Mouse (Mus musculus): ENCODE data around the gene Yap1. TPM values are rescaled to one million over a fixed set of nuclear protein-coding genes. Genes with fewer than 3 reads are reported as not detected.

The Yap1 gene
- total and polyA plus RNA-seq, 2 experiments from 2014 or later: 4.1 to 15.8 TPM

DNA sequence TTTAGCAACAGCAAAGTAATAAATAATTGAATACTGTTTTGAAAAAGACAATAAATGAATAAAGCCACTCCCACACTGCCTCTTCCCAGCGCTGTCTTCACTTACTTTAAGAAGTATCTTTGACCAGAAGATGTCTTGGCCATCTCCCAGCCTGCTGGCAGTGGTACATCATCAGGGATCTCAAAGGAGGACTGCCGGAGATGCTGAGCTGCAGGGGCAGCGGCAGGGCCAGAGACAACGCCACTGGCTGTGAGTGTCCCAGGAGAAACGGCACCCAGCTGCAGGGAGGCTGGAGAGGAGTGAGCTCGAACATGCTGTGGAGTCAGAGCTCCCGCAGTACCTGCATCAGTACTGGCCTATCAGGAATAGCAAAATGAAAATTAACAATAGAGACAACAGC, 3.0 kb downstream of the Yap1 start:
- no peak overlapping the region for H3K9ac ChIP-seq (replicated peaks; ENCODE audit: low read length, poor library complexity, severe bottlenecking)
- 0 out of 2 replicates have a peak, but pooled peaks cover 2% of the 10 kb centered on the region for H3K4me1 ChIP-seq (ENCODE audit: insufficient read depth, low read length)
- ATAC-seq (ENCODE audit: low FRiP score) (no peak), DNase-seq (ENCODE audit: low spot score) (no peak)
- no peaks in the 10 kb centered on the region; the same call in 1 of the 2 replicates for H3K27me3 ChIP-seq (ENCODE audit: insufficient read depth, low read length)
- H3K27ac ChIP-seq (ENCODE audit: low read depth, low read length): no peak overlapping the region
- H3K36me3 ChIP-seq (ENCODE audit: insufficient read depth, low read length): no peaks in the 10 kb centered on the region
- WGBS: 49% methylated on average over 7 of the region's 7 CpGs
- H3K4me3 ChIP-seq (ENCODE audit: low read depth, low read length): no peak overlapping the region
- no peak overlapping the region for H3K4me2 ChIP-seq (ENCODE audit: low read depth, low read length, poor library complexity, severe bottlenecking)
- no peaks in the 10 kb centered on the region for H3K9me3 ChIP-seq (ENCODE audit: low read length)
- TF ChIP-seq CTCF (IDR thresholded peaks at IDR 0.05): no peak

DNA sequence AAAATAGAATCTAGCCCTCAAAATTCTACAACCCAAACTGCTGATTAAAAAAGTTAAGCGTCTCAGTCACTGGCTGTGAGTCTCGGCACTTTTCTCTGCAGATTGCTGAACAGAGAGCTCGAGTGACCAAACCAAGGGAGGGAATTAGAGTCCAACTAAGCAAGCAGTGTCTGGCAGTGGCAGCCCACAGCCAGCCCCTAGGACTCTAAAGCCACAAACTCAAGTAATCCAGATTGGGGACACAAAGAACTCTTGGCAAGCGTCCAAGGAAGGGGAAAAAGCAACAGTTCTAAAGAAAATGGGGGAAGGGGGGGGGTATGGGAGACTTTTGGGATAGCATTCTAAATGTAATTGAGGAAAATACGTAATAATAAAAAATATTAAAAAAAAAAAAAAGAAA, 10.1 kb downstream of the Yap1 start:
- no peak for TF ChIP-seq CTCF (IDR thresholded peaks at IDR 0.05)
- Histone ChIP-seq H3K4me3 (ENCODE audit: low read depth, low read length) (no peak overlapping the region), H3K36me3 (ENCODE audit: insufficient read depth, low read length) (no peaks in the 10 kb centered on the region), H3K27me3 (ENCODE audit: insufficient read depth, low read length) (no peaks in the 10 kb centered on the region), H3K9me3 (ENCODE audit: low read length) (no peaks in the 10 kb centered on the region), H3K4me1 (ENCODE audit: insufficient read depth, low read length) (no peaks in the 10 kb centered on the region), H3K27ac (ENCODE audit: low read depth, low read length) (no peak overlapping the region), H3K4me2 (ENCODE audit: low read depth, low read length, poor library complexity, severe bottlenecking) (no peak overlapping the region), H3K9ac (replicated peaks; ENCODE audit: low read length, poor library complexity, severe bottlenecking) (no peak overlapping the region)
- 51% methylated on average over 5 of the region's 5 CpGs for WGBS
- peak; percentile 64 for DNase-seq (ENCODE audit: low spot score)
- no peak for ATAC-seq (ENCODE audit: low FRiP score)

DNA sequence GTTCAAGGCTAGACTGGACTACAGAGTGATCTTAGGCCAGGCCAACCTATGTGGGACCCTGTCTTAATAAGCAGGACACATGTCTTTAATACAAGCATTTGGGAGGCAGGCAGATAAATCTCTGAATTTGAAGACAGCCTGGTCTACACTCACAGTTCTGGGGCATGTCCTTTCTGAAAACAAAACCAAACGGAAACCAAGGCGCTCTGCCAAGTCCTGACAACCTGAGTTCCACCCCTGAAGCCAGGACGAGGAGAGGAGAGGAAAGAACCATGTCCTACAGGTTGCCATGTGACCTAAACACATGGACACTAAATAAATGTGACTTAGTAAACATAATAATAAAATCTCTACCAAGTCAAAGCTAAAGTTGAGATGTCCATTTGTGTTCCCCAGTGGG, 11.7 kb downstream of the Yap1 start:
- H3K4me3 ChIP-seq (ENCODE audit: low read depth, low read length): no peak overlapping the region
- H3K9ac ChIP-seq (replicated peaks; ENCODE audit: low read length, poor library complexity, severe bottlenecking): no peak overlapping the region
- no peaks in the 10 kb centered on the region for H3K27me3 ChIP-seq (ENCODE audit: insufficient read depth, low read length)
- no peaks in the 10 kb centered on the region for H3K36me3 ChIP-seq (ENCODE audit: insufficient read depth, low read length)
- WGBS: 62% methylated on average over 3 of the region's 3 CpGs
- H3K9me3 ChIP-seq (ENCODE audit: low read length): no peaks in the 10 kb centered on the region
- ATAC-seq (ENCODE audit: low FRiP score) (no peak), DNase-seq (ENCODE audit: low spot score) (no peak)
- no peak overlapping the region for H3K27ac ChIP-seq (ENCODE audit: low read depth, low read length)
- no peak overlapping the region for H3K4me2 ChIP-seq (ENCODE audit: low read depth, low read length, poor library complexity, severe bottlenecking)
- TF ChIP-seq CTCF (IDR thresholded peaks at IDR 0.05): no peak
- H3K4me1 ChIP-seq (ENCODE audit: insufficient read depth, low read length): no peaks in the 10 kb centered on the region

DNA sequence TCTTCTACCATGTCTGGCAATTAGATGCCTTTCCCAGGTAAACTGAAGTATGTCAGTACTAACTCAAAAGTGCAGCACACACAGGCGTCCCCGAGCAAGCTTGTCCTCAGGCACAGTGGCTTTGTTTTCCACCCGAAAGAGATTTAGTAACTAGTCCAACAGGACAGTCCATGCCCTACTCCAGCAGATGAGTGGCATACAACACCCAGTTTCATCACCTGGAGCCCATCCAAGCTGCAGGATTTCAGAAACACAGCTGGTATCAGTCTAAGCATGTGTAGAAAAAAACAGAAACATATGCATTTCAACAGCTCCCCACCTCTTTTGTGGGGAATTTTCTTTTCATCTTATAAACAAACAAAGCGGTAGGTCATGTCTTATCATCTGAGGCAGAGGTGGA, 13.5 kb downstream of the Yap1 start:
- H3K9ac ChIP-seq (replicated peaks; ENCODE audit: low read length, poor library complexity, severe bottlenecking): no peak overlapping the region
- H3K9me3 ChIP-seq (ENCODE audit: low read length): no peaks in the 10 kb centered on the region
- H3K4me3 ChIP-seq (ENCODE audit: low read depth, low read length): no peak overlapping the region
- H3K4me2 ChIP-seq (ENCODE audit: low read depth, low read length, poor library complexity, severe bottlenecking): no peak overlapping the region
- no peaks in the 10 kb centered on the region for H3K36me3 ChIP-seq (ENCODE audit: insufficient read depth, low read length)
- ATAC-seq (ENCODE audit: low FRiP score): no peak
- H3K4me1 ChIP-seq (ENCODE audit: insufficient read depth, low read length): no peaks in the 10 kb centered on the region
- no peak overlapping the region for H3K27ac ChIP-seq (ENCODE audit: low read depth, low read length)
- DNase-seq (ENCODE audit: low spot score): no peak
- no peaks in the 10 kb centered on the region for H3K27me3 ChIP-seq (ENCODE audit: insufficient read depth, low read length)
- TF ChIP-seq CTCF (IDR thresholded peaks at IDR 0.05): no peak
- WGBS: 86% methylated on average over 4 of the region's 4 CpGs

DNA sequence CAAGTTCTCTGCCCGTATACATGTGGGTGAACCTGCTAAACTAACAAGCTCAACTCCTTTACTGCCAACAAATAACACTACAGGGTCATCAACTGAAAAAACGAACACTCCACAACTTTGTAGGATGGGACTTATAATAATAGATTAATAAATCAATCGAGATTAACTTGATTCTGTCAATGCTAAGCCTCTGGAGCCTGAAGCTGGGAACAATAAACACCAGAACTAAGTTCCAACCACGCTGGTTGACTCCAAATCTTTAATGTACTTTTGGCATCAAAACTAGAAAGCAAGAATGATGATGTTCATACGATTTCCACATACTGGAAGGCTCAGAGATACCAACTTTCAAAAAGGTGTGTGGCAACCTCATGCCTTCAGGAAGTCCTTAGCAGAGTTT, 17.3 kb downstream of the Yap1 start:
- no peak for TF ChIP-seq CTCF (IDR thresholded peaks at IDR 0.05)
- ATAC-seq (ENCODE audit: low FRiP score) (no peak), DNase-seq (ENCODE audit: low spot score) (no peak)
- 88% methylated on average over 5 of the region's 5 CpGs for WGBS
- Histone ChIP-seq H3K27me3 (ENCODE audit: insufficient read depth, low read length) (no peaks in the 10 kb centered on the region), H3K4me3 (ENCODE audit: low read depth, low read length) (no peak overlapping the region), H3K9ac (replicated peaks; ENCODE audit: low read length, poor library complexity, severe bottlenecking) (no peak overlapping the region), H3K4me1 (ENCODE audit: insufficient read depth, low read length) (no peaks in the 10 kb centered on the region), H3K4me2 (ENCODE audit: low read depth, low read length, poor library complexity, severe bottlenecking) (no peak overlapping the region), H3K36me3 (ENCODE audit: insufficient read depth, low read length) (no peaks in the 10 kb centered on the region), H3K27ac (ENCODE audit: low read depth, low read length) (no peak overlapping the region), H3K9me3 (ENCODE audit: low read length) (no peaks in the 10 kb centered on the region)

DNA sequence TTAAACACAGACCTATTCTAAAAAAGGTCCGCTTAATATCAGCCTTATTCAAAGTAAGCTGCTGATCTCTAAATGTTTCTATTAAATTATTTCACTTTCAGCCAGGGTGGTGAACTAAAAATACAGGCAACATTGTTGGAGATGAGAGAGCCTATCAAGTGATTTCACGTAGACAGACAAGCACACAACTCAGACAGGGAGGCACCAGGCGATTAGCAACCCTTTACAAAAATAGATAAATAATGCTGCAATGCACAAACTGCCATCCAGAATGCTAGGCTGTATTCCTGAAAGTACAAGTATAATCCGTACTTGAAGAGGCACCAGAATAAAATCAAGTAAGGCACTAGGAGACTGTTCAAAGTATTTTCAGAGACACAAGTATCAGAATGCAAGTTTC, 20.1 kb downstream of the Yap1 start:
- Histone ChIP-seq H3K4me2 (ENCODE audit: low read depth, low read length, poor library complexity, severe bottlenecking) (no peak overlapping the region), H3K4me1 (ENCODE audit: insufficient read depth, low read length) (no peaks in the 10 kb centered on the region), H3K9ac (replicated peaks; ENCODE audit: low read length, poor library complexity, severe bottlenecking) (no peak overlapping the region), H3K27me3 (ENCODE audit: insufficient read depth, low read length) (no peaks in the 10 kb centered on the region), H3K4me3 (ENCODE audit: low read depth, low read length) (no peak overlapping the region), H3K27ac (ENCODE audit: low read depth, low read length) (no peak overlapping the region), H3K9me3 (ENCODE audit: low read length) (no peaks in the 10 kb centered on the region), H3K36me3 (ENCODE audit: insufficient read depth, low read length) (no peaks in the 10 kb centered on the region)
- DNase-seq (ENCODE audit: low spot score) (no peak), ATAC-seq (ENCODE audit: low FRiP score) (no peak)
- 65% methylated on average over 4 of the region's 4 CpGs for WGBS
- TF ChIP-seq CTCF (IDR thresholded peaks at IDR 0.05): no peak

Measured in midbrain, postnatal 0 days (tissue).